Mouse (Mus musculus) MEL (cell line): ENCODE results near the gene Slc9c1.

Source experiments
- CTCF ChIP-seq, 3 experiments: IDR thresholded peaks in 2 of 3; conservative IDR thresholded peaks in 1 of 3; 2 replicates each; pipeline ENCODE4 v1.5.1; 2011 to 2012; ENCODE audit warnings: low read length in 3 of 3, low read depth in 2 of 3, mild to moderate bottlenecking in 2 of 3, improper control_type of control experiment in 1 of 3, inconsistent platforms in 1 of 3, mixed read lengths in 1 of 3, moderate library complexity in 1 of 3; ENCODE audit not compliant: control insufficient read depth in 1 of 3, insufficient read depth in 1 of 3, poor library complexity in 1 of 3, severe bottlenecking in 1 of 3
- E2F4 ChIP-seq: IDR thresholded peaks from 2 replicates; pipeline ENCODE4 v1.6.1; 2011; ENCODE audit warnings: low read depth, low read length, improper control_type of control experiment, borderline replicate concordance
- EP300 ChIP-seq, 2 experiments: IDR thresholded peaks; 2 replicates each; pipeline ENCODE4 v1.6.1; 2011; ENCODE audit warnings: improper control_type of control experiment in 2 of 2, low read length in 2 of 2, low read depth in 1 of 2, mild to moderate bottlenecking in 1 of 2
- GABPA ChIP-seq: IDR thresholded peaks from 2 replicates; pipeline ENCODE4 v1.6.1; 2012; ENCODE audit warnings: low read depth, mild to moderate bottlenecking, inconsistent platforms, low read length, improper control_type of control experiment, moderate library complexity
- HCFC1 ChIP-seq: IDR thresholded peaks from 2 replicates; pipeline ENCODE4 v1.6.1; 2012; ENCODE audit warnings: low read depth, mild to moderate bottlenecking, inconsistent platforms, low read length, improper control_type of control experiment, moderate library complexity
- KAT2A ChIP-seq: conservative IDR thresholded peaks from 2 replicates; pipeline ENCODE4 v1.6.1; 2012; ENCODE audit warnings: low read depth, low read length, improper control_type of control experiment, inconsistent platforms
- MAFK ChIP-seq: IDR thresholded peaks from 2 replicates; pipeline ENCODE4 v1.6.1; 2011; ENCODE audit warnings: low read depth, mild to moderate bottlenecking, low read length, improper control_type of control experiment, borderline replicate concordance
- MAX ChIP-seq: IDR thresholded peaks from 2 replicates; pipeline ENCODE4 v1.6.1; 2011; ENCODE audit warnings: low read length, improper control_type of control experiment
- POLR2A ChIP-seq, 2 experiments: IDR thresholded peaks; 2 replicates each; pipeline ENCODE4 v1.6.1; 2011 to 2012; ENCODE audit warnings: low read length in 2 of 2, mild to moderate bottlenecking in 2 of 2, control low read depth in 1 of 2, improper control_type of control experiment in 1 of 2, low read depth in 1 of 2, moderate library complexity in 1 of 2; ENCODE audit not compliant: control insufficient read depth in 1 of 2, insufficient read depth in 1 of 2, poor library complexity in 1 of 2
- TAL1 ChIP-seq: IDR thresholded peaks from 2 replicates; pipeline ENCODE4 v1.6.1; 2012; ENCODE audit warnings: mild to moderate bottlenecking, inconsistent platforms, low read length, moderate library complexity, mixed read lengths

DNA sequence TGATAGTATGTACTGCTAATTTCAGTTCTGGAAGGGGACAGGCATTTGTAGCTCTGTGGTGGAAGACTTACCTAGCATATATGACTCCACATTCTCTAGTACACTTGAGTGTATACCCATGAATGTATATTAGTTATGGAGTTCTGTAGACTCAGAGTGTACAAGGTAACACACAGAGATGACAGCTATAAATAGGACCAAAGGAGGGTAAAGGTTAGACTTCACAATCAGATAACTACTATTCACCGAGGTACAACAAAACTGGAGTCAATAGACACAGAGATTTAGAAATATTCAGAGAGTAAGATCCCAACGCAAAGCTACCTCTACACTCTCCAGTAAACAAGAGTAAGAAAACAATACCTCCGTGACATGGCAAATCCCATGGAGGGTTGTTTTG is 108.8 kb downstream of the Slc9c1 start:
- TF ChIP-seq EP300 (IDR thresholded peaks at IDR 0.05; ENCODE audit: low read depth in 1 of 2, low read length in 2 of 2) = no peak
- TF ChIP-seq POLR2A (IDR thresholded peaks at IDR 0.05; ENCODE audit: control insufficient read depth in 1 of 2, insufficient read depth in 1 of 2, low read depth in 1 of 2, low read length in 2 of 2, poor library complexity in 1 of 2) = no peak
- no peak for TF ChIP-seq E2F4
- TF ChIP-seq MAFK = no peak
- no peak for TF ChIP-seq HCFC1
- TF ChIP-seq TAL1 = no peak
- no peak for TF ChIP-seq GABPA
- no peak for TF ChIP-seq CTCF (IDR thresholded peaks at IDR 0.05 in 2 of 3, conservative IDR thresholded peaks at IDR 0.05 in 1 of 3; ENCODE audit: control insufficient read depth in 1 of 3, insufficient read depth in 1 of 3, low read depth in 2 of 3, low read length in 3 of 3, poor library complexity in 1 of 3, severe bottlenecking in 1 of 3)
- no peak for TF ChIP-seq MAX
- no peak for TF ChIP-seq KAT2A
